Mouse (Mus musculus): ENCODE data around the gene Minpp1.

- TF ChIP-seq CTCF (IDR thresholded peaks at IDR 0.05; ENCODE audit: low read depth) (no peak), EP300 (IDR thresholded peaks at IDR 0.05; ENCODE audit: low read depth) (no peak)
Observed at GRCm38 (mm10) chr19:32555257-32555656, 69.7 kb downstream of the Minpp1 start.

Measured in liver, postnatal 0 days (tissue).